26 mouse cellular contexts compared by ENCODE assay signal in genomic region chr3:30043525-30043924, GRCm38 (mm10).
DNase-seq lines count a peak whose midpoint lies in the region; ATAC-seq and TF ChIP-seq lines count a peak whose summit lies in the region.
"Had no signal": no experiment of that assay in that cellular context is flagged by ENCODE, and none has a peak within 500 bp of the region (broad histone marks: within the 10 kb centered on the region; RNA-seq: fewer than 3 reads in every experiment).

No protein-coding gene starts in this region.

- no peaks in the 10 kb centered on the region for H3K79me2 ChIP-seq in C2C12 (ENCODE audit: control insufficient read depth, insufficient read depth)
- H3K79me2 ChIP-seq in myocyte (ENCODE audit: control insufficient read depth, insufficient read depth): no peaks in the 10 kb centered on the region

- no peak for TF ChIP-seq CTCF in C2C12 (IDR thresholded peaks at IDR 0.05; ENCODE audit: control insufficient read depth, insufficient read depth, insufficient read length)

- H3K79me3 ChIP-seq in C2C12 (ENCODE audit: low read depth): no peaks in the 10 kb centered on the region

- no peak overlapping the region for H3K4me2 ChIP-seq in myocyte (ENCODE audit: low read depth)
- H3K4me2 ChIP-seq: embryonic facial prominence, embryonic 13.5 days; embryonic facial prominence, embryonic 15.5 days; forebrain, embryonic 12.5 days had no signal

- no peak overlapping the region for H3ac ChIP-seq in C2C12 (ENCODE audit: control insufficient read depth, insufficient read length, low read depth)
- no peak overlapping the region for H3ac ChIP-seq in myocyte (ENCODE audit: control insufficient read depth, insufficient read length)

- intact Hi-C loops in left cerebral cortex, postnatal 10 days (cut with DNase I): no loop called here

- no peaks in the 10 kb centered on the region for H3K27me3 ChIP-seq in C2C12 (ENCODE audit: control insufficient read depth, insufficient read depth, insufficient read length)
- H3K27me3 ChIP-seq in myocyte (ENCODE audit: control insufficient read depth, insufficient read depth, insufficient read length): no peaks in the 10 kb centered on the region
- H3K27me3 ChIP-seq: embryonic facial prominence, embryonic 13.5 days; embryonic facial prominence, embryonic 15.5 days; forebrain, embryonic 12.5 days had no signal

- DNase-seq in 416B (ENCODE audit: low read depth) (peak; percentile 67), liver (no peak)
- DNase-seq in left cerebral cortex, postnatal 10 days (ENCODE audit: extremely low spot score in 1 of 2, low spot score in 2 of 2): no peak
- DNase-seq in frontal cortex, postnatal 25 days (ENCODE audit: low spot score in 2 of 2): no peak
- DNase-seq: adrenal gland, adult 8-10 months; adrenal gland, postnatal 14 days; adrenal gland, postnatal 36 days; B cell, adult 2 months; cerebellum, adult 11-12 months; cerebellum, adult 2 months; cerebellum, adult 9-10 months; cerebellum, postnatal 10 days; cerebellum, postnatal 25 days; embryo, embryonic 11 days had no signal

- no peak for TF ChIP-seq POLR2A in myocyte (IDR thresholded peaks at IDR 0.05; ENCODE audit: insufficient read length, low read depth)

- peak; percentile 37; the same call in 1 of the 2 replicates for ATAC-seq in granulocyte monocyte progenitor cell, adult 5-6 weeks (replicated peaks; ENCODE audit: poor library complexity, severe bottlenecking)
- ATAC-seq: activated CD4-positive, CD25-positive, alpha-beta regulatory T cell, adult 4 months; forebrain, embryonic 14.5 days; forebrain, embryonic 16.5 days; Patski had no signal

- no peak overlapping the region for H3K4me3 ChIP-seq in C2C12 (ENCODE audit: insufficient read depth, poor library complexity, severe bottlenecking)
- no peak overlapping the region for H3K4me3 ChIP-seq in myocyte
- H3K4me3 ChIP-seq: embryonic facial prominence, embryonic 13.5 days; embryonic facial prominence, embryonic 15.5 days; erythroblast, embryonic 14.5 days; forebrain, embryonic 10.5 days; forebrain, embryonic 12.5 days had no signal

- H3K36me3 ChIP-seq in C2C12 (ENCODE audit: control insufficient read depth, insufficient read depth) (no peaks in the 10 kb centered on the region), myocyte (ENCODE audit: control insufficient read depth, insufficient read depth) (no peaks in the 10 kb centered on the region)
- H3K36me3 ChIP-seq: embryonic facial prominence, embryonic 13.5 days; embryonic facial prominence, embryonic 15.5 days; forebrain, embryonic 10.5 days; forebrain, embryonic 12.5 days had no signal

TF ChIP-seq in C2C12, 6 proteins besides CTCF, POLR2A, EP300 and RAD21:
- peak; percentile 53 for TF ChIP-seq CEBPB (IDR thresholded peaks at IDR 0.05; ENCODE audit: low read depth)
- no peak for TF ChIP-seq MAX (IDR thresholded peaks at IDR 0.05)
TF ChIP-seq in C2C12: peak in this region for 1.

TF ChIP-seq in myocyte, 11 proteins besides CTCF, POLR2A, EP300 and RAD21:
- no peak for TF ChIP-seq MYOG (IDR thresholded peaks at IDR 0.05; ENCODE audit: control insufficient read depth in 1 of 3, insufficient read depth in 1 of 3, insufficient read length in 2 of 3, low read depth in 2 of 3)
- TF ChIP-seq CEBPB (IDR thresholded peaks at IDR 0.05; ENCODE audit: insufficient read depth, poor library complexity, severe bottlenecking): peak; percentile 89
